Mouse (Mus musculus) left cerebral cortex, adult 2 months (tissue): ENCODE data around the gene Alyref. TPM values are rescaled to one million over a fixed set of nuclear protein-coding genes. Genes with fewer than 3 reads are reported as not detected.

Experiments used
- DNase-seq, 2 experiments: peaks; one replicate each; pipeline ENCODE4 v3.0.0; 2021 to 2022; ENCODE audit warnings: low spot score in 2 of 2, mixed read lengths in 1 of 2; ENCODE audit errors: extremely low spot score in 1 of 2
- H3K27ac ChIP-seq: fragments of 200-600 bp; 2 replicates; pipeline ENCODE4 v1.8.1; 2022
- H3K4me3 ChIP-seq: fragments of 200-600 bp; 2 replicates; pipeline ENCODE4 v1.8.1; 2022
- CTCF ChIP-seq: fragments of 200-600 bp; IDR thresholded peaks from 2 replicates; pipeline ENCODE4 v1.8.1; 2022; ENCODE audit warnings: antibody characterized with exemption, mild to moderate bottlenecking, moderate library complexity
- intact Hi-C: fragments of 180-260 bp; cut with DNase I; formaldehyde crosslinking; loops from one replicate; pipeline ENCODE4 v1.15.1; 2025
- microRNA-seq, 2 experiments: library from miRNA; unstranded; fragments of <30 nt; microRNA quantifications; one replicate each; pipeline ENCODE4 v1.2.0; 2021
- total RNA-seq, 2 experiments: library from RNA; stranded (reverse); gene quantifications; 2 replicates each; pipeline ENCODE4 v1.2.3; 2021

Alyref gene
- total RNA-seq, 2 experiments from 2014 or later: 56.4 to 64.1 TPM

DNA sequence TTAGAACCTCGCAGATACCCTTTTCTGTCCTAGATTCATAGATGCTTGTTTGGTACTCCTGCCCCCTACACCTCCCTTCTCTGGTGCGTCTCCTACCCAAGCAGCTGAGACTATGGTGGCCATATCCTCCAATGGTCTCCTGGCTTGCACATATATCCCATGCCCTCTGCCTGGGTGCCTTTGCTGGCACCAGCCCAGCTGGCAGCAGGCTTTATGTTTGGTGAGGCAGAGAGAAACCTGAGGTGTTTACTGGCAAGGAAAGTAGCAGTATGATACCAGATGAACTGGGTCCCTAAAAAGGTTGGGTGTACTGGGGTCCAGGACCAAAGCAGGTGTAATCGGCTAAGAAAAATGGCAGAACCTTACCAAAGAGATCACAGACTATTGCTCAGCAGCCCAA, 52.2 kb downstream of the Alyref start:
- no peak for TF ChIP-seq CTCF
- no peak overlapping the region for H3K27ac ChIP-seq
- DNase-seq: no peak
- intact Hi-C loops: no loop called here
- H3K4me3 ChIP-seq: no peak overlapping the region

DNA sequence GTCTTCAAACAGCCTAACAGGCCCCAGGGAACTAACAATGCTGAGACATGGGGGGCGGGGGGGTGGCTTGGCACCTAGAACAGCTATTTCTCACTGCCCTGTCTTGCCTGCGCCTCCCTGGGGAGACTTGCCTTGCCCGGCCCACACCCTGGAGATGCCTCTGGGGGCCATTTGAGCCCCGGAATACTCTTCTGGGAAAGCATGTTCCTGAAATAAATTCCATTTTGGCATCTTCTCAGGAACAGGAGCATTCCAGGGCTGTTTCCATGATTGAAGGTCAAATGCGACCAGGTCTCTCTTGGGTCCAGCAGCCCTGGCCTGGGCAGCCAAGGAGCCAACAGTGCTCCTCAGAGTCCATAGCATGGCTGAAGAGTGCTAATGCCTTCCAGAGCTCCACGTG, 55.8 kb downstream of the Alyref start:
- no peak for TF ChIP-seq CTCF
- no peak overlapping the region for H3K4me3 ChIP-seq
- intact Hi-C loops: no loop called here
- DNase-seq: no peak
- H3K27ac ChIP-seq: no peak overlapping the region

Small RNA genes within 50 kb of the gene (microRNA-seq; reads per million reads assigned to microRNA genes)
- 0.24 to 2.9 reads per million in 2 experiments for gene Mir6936

Other genes starting within 250 kb of the Alyref start
- gene Actg1, start 249.8 kb downstream of the Alyref start, total RNA-seq: 1,000 to 10,000 TPM; 1,100 to 1,129 TPM
- gene Fscn2, start 236.8 kb downstream of the Alyref start, total RNA-seq: under 1 TPM in 1 of 2 experiments, not detected in 1; 0.25 TPM
- gene Faap100, start 219.6 kb downstream of the Alyref start, total RNA-seq: 10 to 100 TPM; 16.1 to 17.6 TPM
- gene Nploc4, start 160.7 kb downstream of the Alyref start, total RNA-seq: 10 to 100 TPM; 70.9 to 72.4 TPM
- 1 to 10 TPM in 1 of 2 experiments, not detected in 1; 3.8 TPM for gene Tspan10, start 155.7 kb downstream of the Alyref start, total RNA-seq
- gene Pde6g, start 144.9 kb downstream of the Alyref start, total RNA-seq: 1 to 10 TPM in 1 of 2 experiments, under 1 TPM in 1; 0.45 to 1.1 TPM
- gene Oxld1, start 140.3 kb downstream of the Alyref start, total RNA-seq: 10 to 100 TPM; 13.8 to 15.8 TPM
- 10 to 100 TPM; 28.4 to 28.5 TPM for gene Ccdc137, start 140.2 kb downstream of the Alyref start, total RNA-seq
- gene Arl16, start 130.8 kb downstream of the Alyref start, total RNA-seq: 10 to 100 TPM; 47.9 to 51.9 TPM
- gene Mrpl12, start 113.8 kb downstream of the Alyref start, total RNA-seq: 10 to 100 TPM; 66.1 to 68.3 TPM
- gene Slc25a10, start 106.5 kb downstream of the Alyref start, total RNA-seq: 10 to 100 TPM; 17.7 to 21.3 TPM
- not detected for gene Gcgr, start 67.7 kb downstream of the Alyref start, total RNA-seq
- 10 to 100 TPM; 68.3 to 83.2 TPM for gene Mcrip1, start 48.6 kb downstream of the Alyref start, total RNA-seq
- not detected for gene Ppp1r27, start 47.2 kb downstream of the Alyref start, total RNA-seq
- gene P4hb, start 25.1 kb downstream of the Alyref start, total RNA-seq: 100 to 1,000 TPM; 114 to 120 TPM
- gene Arhgdia, start 16.7 kb downstream of the Alyref start, total RNA-seq: 100 to 1,000 TPM; 290 to 300 TPM
- 10 to 100 TPM; 92.9 to 93.0 TPM for gene Anapc11, start 56 bp upstream of the Alyref start, total RNA-seq
- gene Npb, start 10.1 kb upstream of the Alyref start, total RNA-seq: under 1 TPM in 1 of 2 experiments, not detected in 1; 0.95 TPM
- gene Pcyt2, start 19.6 kb upstream of the Alyref start, total RNA-seq: 100 to 1,000 TPM; 133 to 140 TPM
- 10 to 100 TPM; 43.2 to 45.3 TPM for gene Sirt7, start 26.9 kb upstream of the Alyref start, total RNA-seq
- 100 to 1,000 TPM; 104 to 107 TPM for gene Mafg, start 35.2 kb upstream of the Alyref start, total RNA-seq
- gene Pycr1, start 45.4 kb upstream of the Alyref start, total RNA-seq: 1 to 10 TPM; 2.4 to 3.1 TPM
- 1 to 10 TPM; 6.9 to 8.8 TPM for gene Myadml2, start 49.8 kb upstream of the Alyref start, total RNA-seq
- gene Notum, start 62.8 kb upstream of the Alyref start, total RNA-seq: 1 to 10 TPM; 4.0 to 7.2 TPM
- 10 to 100 TPM; 47.4 to 54.9 TPM for gene Aspscr1, start 74.6 kb upstream of the Alyref start, total RNA-seq
- 10 to 100 TPM; 18.9 to 21.3 TPM for gene Cenpx, start 115.4 kb upstream of the Alyref start, total RNA-seq
- gene Lrrc45, start 115.6 kb upstream of the Alyref start, total RNA-seq: 10 to 100 TPM; 61.4 to 62.3 TPM
- 10 to 100 TPM; 34.0 to 39.6 TPM for gene Rac3, start 123.1 kb upstream of the Alyref start, total RNA-seq
- 1 to 10 TPM; 7.1 to 8.4 TPM for gene Dcxr, start 128.9 kb upstream of the Alyref start, total RNA-seq
- gene Cbr2, start 133.7 kb upstream of the Alyref start, total RNA-seq: 1 to 10 TPM; 1.9 to 3.0 TPM
- gene Hmga1b, start 164.4 kb upstream of the Alyref start, total RNA-seq: 10 to 100 TPM; 27.5 to 57.3 TPM
- gene Rfng, start 185.8 kb upstream of the Alyref start, total RNA-seq: 10 to 100 TPM; 60.7 to 63.2 TPM
- 100 to 1,000 TPM; 139 to 145 TPM for gene Gps1, start 185.9 kb upstream of the Alyref start, total RNA-seq
- gene Dus1l, start 198.0 kb upstream of the Alyref start, total RNA-seq: 10 to 100 TPM; 45.8 to 47.6 TPM
- gene Fasn, start 226.2 kb upstream of the Alyref start, total RNA-seq: 100 to 1,000 TPM; 177 to 197 TPM